Mouse (Mus musculus): ENCODE results near the gene Ppp1r1b.

Gene Ppp1r1b

DNA sequence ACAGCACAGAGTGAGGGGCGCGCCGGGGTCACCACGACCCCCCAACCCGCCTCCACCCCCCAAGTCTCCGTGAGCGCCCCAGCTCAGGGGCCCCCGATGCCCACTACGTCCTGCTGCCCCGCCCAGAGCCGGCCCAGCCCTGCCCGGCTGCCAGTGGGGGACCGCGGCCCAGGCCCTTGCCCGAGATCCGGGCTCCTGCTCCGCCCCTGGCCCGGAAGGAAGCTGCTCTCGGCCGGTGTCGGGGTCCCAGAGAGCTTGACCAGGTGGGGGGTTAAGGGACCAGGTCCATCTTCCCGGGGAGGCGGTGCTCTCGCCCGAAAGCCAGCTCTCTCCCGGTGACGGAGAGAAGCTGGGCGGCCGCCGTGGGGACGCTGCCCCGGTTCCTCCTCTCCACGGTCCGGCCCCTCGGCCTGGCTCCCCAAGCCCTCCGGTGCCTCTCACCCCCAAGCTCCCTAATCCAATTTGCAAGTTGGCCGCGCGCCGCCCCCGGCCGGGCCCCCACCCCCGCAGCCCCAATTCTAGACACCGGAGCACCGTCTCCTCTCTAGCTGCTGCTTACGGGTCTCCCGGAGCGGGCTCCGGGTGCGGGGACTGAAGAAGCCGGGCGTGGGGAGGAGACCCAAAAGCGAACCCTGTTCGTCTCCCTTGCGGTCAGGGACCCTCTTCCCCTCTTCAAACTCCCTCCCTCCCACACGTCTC lies 19.7 kb upstream of the Ppp1r1b start:
- no peak for DNase-seq

DNA sequence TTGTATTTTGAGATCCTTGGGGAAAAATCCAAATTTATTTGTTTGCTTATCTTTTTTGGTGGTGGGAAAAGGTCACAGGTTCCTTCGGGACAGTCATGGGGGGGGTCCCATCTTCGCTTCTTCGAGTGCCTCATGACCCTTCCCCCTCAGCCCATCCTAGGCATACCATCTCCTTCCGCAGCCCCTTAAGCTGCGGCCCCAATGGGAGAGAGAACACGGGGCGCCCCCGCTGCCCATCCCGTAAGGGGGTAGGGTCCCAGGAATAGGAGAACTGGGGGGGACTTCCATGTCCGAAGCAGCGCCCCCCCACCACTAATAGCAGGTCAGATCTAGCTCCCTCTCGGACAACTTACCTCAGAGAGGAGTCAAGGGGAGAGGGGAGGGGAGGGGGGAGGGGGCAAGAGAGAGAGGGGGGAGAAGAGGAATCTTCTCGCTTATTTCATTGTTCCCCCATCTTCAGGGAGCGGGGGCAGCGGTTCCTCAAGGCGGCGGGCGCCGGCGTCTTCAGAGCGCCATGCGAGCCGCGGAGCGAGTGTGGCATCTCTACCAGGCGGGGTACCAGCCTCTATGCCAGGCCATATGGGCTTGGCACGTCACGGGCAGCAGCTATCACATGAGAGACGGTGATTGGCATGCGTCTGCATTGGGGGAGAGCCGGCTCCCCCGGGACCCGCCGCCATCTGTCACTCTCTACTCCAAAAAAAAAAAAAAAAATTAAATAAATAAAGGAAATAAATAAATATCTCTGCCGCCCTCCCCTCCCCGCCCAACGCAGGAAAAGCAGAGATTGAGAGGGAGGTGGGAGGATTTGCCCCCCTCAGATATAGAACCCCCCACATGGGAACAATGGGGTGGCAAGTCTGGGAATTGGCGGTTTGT lies 18.9 kb upstream of the Ppp1r1b start, which contains the start of gene Neurod2:
Neurod2 (minus strand) TSS at position 568 of the 879 bp plus-strand sequence.
- DNase-seq = no peak

DNA sequence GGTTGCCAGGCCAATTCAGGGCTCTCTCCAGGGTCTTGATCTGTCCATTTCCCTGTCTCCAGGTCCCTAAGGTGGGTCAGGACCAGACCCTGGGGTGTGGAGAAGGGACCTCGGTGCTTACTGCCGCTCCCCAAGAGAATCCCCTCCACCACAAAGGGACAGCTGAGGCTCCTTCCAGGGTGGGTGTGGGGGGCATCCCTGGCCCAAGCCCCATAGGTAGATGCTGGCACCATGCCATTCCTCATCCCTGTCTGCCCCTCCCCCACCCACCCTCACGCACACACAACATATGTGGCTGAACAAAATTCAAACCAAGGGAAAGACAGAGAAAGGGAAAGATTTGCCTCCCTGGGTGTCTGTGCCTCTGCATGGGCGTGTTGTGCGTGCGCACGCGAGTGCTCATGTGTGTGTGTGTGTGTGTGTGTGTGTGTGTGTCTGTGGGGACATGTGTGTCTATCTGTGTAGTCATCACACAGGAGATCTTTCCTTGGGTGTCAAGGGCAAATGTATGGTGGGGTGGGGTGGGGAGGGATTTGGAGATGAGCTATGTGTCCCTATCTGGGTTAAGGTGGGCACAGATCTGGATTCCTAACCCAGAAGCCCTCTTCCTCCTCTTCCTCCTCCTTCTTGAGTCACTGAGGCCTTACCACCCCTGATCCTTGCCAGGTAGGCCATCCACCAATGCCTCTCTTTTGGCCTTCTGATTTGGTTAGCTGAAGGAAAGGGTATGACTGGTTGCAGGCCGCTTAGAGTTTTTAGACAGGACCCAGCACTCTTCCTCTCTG lies 18.1 kb upstream of the Ppp1r1b start:
- no peak for DNase-seq

GRCm38 (mm10) chr11:98330745-98331204 lies 17.4 kb upstream of the Ppp1r1b start:
- no peak for DNase-seq

DNA sequence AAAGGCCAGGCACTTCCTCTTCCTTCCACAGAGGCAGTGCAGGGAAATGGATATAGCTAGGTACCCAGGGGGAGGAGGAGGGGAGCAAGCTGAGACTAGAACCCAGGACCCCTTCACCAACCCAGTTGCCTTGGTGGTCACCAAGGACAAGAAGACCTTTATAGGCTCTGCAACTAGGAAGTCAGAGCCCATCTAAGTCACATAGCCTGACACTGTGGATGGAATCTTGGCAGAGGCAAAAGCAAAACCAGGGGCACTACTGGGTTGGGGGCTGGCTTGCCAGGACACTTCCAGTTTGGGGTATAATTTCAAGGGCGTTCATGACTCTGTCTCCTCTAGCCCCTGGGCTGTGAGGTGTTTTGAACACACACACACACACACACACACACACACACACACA lies 16.8 kb upstream of the Ppp1r1b start:
- no peak for DNase-seq

DNA sequence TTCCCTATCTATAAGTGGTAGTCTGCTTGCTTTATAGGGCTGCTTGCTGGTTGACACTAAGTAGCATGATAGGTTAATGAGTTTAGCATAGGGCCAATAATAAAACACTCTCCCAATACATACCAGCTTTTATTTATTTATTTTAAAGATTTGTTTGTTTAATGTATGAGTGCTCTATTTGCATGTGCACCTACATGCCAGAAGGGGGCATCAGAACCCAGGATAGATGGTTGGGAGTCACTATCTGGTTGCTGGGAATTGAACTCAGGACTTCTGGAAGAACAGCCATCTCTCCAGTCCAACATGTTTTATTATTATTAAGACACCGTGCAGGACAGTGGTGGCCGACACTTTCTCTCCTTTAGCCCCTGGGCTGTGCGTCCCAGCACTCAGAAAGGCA lies 16.0 kb upstream of the Ppp1r1b start:
- DNase-seq = no peak

- no peak for DNase-seq
Observed at GRCm38 (mm10) chr11:98332841-98333240, 15.4 kb upstream of the Ppp1r1b start.

DNA sequence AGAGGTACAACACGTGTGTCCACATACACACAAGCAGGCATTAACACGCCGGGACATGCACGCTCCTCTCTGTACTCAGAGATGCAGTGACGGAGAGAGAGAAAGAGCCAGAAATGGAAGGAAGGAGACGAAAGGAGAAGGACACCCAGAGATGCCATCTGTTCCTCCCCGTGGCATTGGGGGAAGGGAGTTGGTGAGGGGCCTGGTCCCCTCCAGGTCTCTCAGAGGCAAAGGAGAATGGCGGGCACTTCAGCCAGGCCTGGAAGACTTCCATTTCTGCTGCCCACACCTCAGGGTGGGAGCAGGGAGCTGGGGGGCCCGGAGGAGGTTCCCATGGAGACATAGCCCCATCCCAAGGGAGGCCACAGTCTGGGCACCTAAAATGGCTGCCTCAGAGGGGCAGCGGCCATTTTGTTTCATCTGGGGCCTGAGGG lies 14.9 kb upstream of the Ppp1r1b start:
- DNase-seq = no peak

DNA sequence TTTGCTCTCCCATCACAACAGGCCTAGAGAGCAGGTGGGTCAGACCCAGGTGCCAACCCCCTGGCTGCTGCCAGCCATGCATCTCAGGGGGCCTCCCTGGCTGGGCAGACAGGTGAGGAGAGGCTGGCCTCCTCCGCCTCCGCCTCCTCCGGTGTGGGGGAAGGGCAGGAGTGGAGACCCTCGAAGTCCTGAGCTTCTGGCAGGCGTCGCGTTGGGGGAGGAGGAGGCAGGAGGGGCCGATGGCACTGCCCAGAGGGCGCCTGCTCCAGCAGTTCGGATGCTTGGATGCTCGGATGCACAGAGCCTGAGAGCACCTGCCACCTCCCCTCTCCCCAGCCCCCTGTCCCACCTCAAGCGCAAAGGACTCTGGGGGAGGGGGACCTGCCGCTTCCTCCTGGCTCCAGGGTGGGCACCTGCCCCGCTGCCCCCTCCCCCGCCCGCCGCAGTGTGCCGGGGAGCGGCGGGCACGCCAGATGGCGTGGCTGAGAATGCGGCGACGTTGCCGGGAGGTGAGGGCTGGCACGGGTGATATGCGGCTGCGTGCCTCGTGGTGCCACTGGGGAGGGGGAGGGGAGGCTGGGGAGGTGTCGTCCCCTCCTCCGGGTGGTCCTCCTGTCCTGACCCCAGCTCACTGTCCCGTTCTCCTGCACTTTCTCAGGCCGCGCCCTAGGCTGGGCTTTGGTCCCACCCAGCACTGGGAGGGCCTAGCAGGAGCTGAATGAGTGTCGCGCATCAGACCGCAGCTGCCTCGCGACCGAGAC lies 14.0 kb upstream of the Ppp1r1b start:
- no peak for DNase-seq

- no peak for DNase-seq
Observed at GRCm38 (mm10) chr11:98335250-98335649, 13.0 kb upstream of the Ppp1r1b start.

GRCm38 (mm10) chr11:98336245-98337107 lies 11.7 kb upstream of the Ppp1r1b start:
- no peak for DNase-seq

DNA sequence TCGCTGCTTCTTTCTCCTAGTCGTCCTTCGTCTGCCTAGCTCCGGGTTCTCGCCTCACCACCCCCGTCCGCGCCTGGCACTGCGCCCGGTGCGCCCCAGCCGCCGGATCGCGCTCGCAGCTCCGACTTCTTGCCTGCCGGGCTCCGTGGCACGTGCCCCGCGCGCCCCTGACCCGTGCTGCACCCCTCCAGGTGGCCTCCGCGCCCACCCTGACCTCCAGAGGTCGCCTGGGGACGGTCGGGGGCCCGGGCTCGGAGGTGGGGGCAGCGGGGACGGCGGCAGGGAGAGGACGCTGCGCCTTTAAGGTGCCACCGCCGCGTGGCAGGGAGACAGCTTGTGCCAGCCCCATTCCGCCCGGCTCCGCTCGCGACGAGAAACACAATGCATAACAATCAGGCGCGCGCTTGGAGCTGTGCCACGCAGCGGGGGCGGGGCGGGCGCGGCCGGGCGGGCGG lies 9.7 kb upstream of the Ppp1r1b start:
- DNase-seq = peak; percentile 49 to 66

DNA sequence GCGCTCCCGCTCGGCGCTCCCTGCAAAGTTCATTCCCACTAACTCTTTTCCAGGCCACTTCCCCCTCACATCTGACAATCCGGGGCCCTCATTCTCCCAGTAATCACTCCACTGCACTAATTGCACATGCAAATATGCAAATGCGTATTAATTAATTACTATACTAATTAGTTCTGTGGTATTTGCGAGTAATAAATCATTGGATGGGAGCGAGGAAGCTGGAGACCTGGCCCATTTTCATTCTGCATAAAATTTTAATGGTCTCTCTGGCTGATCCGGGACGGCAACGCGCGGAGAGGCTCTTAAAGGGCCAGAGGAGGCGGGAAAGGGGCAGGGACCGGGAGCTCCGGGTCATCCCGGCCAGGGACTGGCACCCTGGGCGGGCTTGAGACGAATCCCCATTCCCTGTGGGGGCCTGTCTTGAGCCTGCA lies 9.1 kb upstream of the Ppp1r1b start:
- no peak for DNase-seq

DNA sequence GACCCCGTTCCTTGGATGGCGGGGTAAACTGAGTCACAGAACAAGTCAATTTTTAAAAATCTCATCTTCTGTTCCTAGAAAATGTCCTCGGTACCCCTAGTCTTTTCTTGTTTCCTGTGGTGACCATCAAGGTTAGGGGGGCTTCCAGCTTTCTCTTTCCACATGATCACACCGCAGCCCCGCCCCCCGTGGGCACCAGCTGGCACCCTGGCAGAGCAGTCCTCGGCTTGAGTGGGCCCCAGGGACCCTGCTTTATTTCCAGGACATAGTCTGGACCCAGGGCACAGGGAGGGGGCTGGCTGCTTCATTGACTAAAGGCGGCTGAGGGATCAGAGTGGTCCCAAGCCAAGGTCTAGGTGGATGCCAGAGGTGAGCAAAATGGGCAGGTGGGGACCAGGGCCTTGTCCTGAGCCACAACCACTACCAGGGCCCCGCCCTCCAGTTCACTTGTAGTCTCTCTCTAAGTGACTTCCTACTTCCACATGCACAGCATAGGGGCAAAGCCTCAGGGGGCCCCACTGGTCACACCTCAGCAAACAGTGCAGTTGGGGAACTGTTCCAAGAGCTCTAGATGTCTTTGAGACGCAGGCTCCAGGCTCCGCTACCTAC lies 8.4 kb upstream of the Ppp1r1b start:
- DNase-seq = no peak

DNA sequence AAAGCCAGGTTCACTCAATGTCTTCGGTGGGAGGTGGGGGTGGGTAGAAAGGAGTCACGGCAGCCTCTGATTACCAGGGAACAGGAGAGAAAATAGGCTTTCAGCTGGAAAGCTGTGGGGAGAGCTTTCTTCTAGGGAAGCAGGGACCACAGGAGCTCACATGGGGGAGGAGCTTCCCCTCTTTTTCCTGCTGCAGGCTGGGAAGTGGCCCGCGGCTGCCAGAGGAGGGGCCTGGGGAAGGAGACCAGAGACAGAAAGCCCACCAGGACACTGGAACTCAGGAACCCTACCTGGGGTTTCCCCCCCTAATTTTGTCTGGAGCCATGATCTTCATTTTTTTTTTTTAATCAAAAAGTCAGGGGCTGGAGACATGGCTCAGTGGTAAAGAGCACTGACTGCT lies 7.6 kb upstream of the Ppp1r1b start:
- DNase-seq = no peak

DNA sequence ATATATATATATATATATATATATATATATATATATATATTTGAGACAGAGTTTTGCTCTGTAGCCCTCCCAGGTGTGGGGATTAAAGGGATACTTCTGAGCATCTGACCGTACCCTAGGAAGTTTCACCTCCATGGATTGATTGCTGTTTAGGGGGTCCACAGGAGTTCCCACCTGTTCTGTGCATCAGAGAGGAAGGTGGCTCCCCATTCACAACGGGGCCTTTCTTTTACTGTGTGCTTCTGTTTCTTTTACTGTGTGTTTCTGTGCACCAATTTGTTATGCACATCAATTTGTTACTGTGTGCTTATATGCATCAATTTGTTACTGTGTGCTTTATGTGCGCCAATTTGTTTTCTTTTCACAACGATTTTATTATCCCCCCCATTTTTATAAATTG lies 7.0 kb upstream of the Ppp1r1b start:
- no peak for DNase-seq

DNA sequence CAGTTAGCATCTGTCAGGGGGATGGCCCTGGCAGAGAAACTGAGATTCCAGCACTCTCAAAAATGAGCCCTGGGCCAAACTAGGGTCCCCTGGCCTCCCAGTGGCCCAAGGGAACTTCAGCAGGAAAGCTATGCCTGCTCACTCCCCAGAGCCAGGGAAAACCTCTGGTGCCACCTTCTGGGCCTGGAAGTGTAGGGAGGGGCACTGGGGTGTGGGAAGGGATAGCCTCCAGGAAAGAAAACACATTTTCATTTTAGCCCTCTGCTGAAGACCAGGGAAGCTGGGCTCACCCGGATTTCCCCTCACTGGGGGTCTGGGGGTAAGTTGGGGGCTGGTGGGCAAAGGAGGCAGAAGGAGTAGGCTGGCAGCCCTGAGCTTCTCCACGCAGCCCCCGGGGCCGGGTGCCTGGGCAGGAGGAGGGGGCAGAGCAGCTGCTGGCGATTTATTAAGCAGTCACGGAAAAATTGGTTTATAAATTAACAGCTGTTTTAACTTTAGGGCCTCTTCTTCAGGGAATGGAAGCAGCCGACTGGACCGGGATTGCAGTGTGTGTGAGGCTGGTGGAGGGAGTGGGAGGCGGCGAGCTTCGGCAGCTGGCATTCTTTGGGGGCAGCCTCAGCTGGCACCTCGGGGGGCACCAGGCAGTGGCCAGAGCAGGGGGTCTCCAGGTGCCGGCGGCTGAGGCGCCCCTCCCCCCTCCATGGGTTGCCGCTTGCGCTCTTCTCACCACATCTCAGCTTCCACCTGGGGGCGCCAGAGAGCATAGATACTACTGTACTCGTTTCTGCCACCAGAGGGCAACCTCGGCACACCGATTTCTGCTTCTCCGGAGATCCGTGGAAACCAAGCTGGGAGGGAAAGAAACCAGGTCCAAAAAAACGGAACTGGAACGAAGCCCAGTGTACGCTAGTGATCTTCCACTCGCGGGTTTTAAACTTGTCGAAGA lies 5.9 kb upstream of the Ppp1r1b start:
- DNase-seq = peak; percentile 87 to 95

DNA sequence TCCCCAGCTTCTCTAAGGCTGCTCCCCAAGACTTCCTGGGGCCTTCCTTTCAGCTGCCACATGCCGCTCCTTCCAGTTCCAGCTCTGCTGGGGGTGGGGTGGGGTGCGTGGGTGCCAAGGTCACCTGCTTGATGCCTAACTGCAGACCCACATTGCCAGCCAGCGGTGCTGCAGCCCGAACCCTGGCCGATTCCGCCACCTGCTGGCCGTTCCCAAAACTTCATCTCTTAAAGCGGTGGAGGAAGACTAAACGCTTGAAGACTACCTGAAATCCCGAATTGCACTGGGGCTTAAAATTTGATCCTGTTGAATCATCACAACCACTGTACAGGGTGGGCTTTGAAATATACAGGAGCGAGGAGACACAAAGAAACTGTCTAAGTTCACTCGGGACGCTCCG lies 3.0 kb upstream of the Ppp1r1b start:
- peak; percentile 76 to 87 for DNase-seq

GRCm38 (mm10) chr11:98346168-98346567 lies 2.0 kb upstream of the Ppp1r1b start:
- no peak for DNase-seq

Data from lung, postnatal 4 days (tissue).